Mouse (Mus musculus) kidney, embryonic 16.5 days (tissue): ENCODE measurements around the gene Adcy5. TPM values are rescaled to one million over a fixed set of nuclear protein-coding genes. Genes with fewer than 3 reads are reported as not detected.

Experiments
- ATAC-seq: fragments of 200-750 bp; cut with Nextera tagmentation; 2 replicates; pipeline ENCODE4 v1.8.0; 2017; ENCODE audit warnings: moderate TSS enrichment; ENCODE audit not compliant: low FRiP score, low TSS enrichment
- H3K27ac ChIP-seq: fragments of 300-500 bp; sonication (generic); 2 replicates; pipeline ENCODE4 v1.5.1; 2014; ENCODE audit warnings: low read length
- H3K27me3 ChIP-seq: fragments of 300-500 bp; sonication (generic); 2 replicates; pipeline ENCODE4 v1.6.1; 2014; ENCODE audit warnings: low read length, control low read depth, mixed read lengths; ENCODE audit not compliant: insufficient read depth
- H3K36me3 ChIP-seq: fragments of 300-500 bp; sonication (generic); 2 replicates; pipeline ENCODE4 v1.6.1; 2014; ENCODE audit warnings: low read length, control low read depth, mixed read lengths; ENCODE audit not compliant: insufficient read depth
- H3K4me1 ChIP-seq: fragments of 300-500 bp; sonication (generic); 2 replicates; pipeline ENCODE4 v1.6.1; 2014; ENCODE audit warnings: low read length, control low read depth, mixed read lengths; ENCODE audit not compliant: insufficient read depth
- H3K4me2 ChIP-seq: fragments of 300-500 bp; sonication (generic); replicated peaks from 2 replicates; pipeline ENCODE4 v1.6.1; 2014; ENCODE audit warnings: low read depth, low read length
- H3K4me3 ChIP-seq: fragments of 300-500 bp; sonication (generic); 2 replicates; pipeline ENCODE4 v1.5.1; 2014; ENCODE audit warnings: mild to moderate bottlenecking, low read length
- H3K9ac ChIP-seq: fragments of 300-500 bp; sonication (generic); replicated peaks from 2 replicates; pipeline ENCODE4 v1.6.1; 2014; ENCODE audit warnings: low read length
- H3K9me3 ChIP-seq: fragments of 300-500 bp; sonication (generic); 2 replicates; pipeline ENCODE4 v1.6.1; 2016; ENCODE audit warnings: low read length, control low read depth
- WGBS: fragments of 180-500 bp; shearing (Covaris S2); extraction: QIAGEN DNeasy Blood & Tissue Kit; methylation state at CpG from one replicate; pipeline ENCODE4 v1.1.7; 2014; 5-methylcytosine and 5-hydroxymethylcytosine counted together
- polyA plus RNA-seq: library from polyadenylated mRNA; unstranded; fragments of >200 nt; fragmentation: Nextera tagmentation; extraction: Ambion mirVana; gene quantifications from 2 replicates; pipeline ENCODE4 v1.2.1, GENCODE M21; 2015

The Adcy5 gene
- polyA plus RNA-seq, 1 experiment from 2014 or later, result 0.80 TPM

GRCm38 (mm10) chr16:35172195-35172594 lies 17.5 kb downstream of the Adcy5 start:
- H3K9ac ChIP-seq, result no peak overlapping the region
- 0 out of 2 replicates have a peak, but pooled peaks cover 5% of the 10 kb centered on the region for H3K4me1 ChIP-seq
- H3K4me2 ChIP-seq, result no peak overlapping the region
- no peak overlapping the region for H3K27ac ChIP-seq
- no peaks in the 10 kb centered on the region for H3K27me3 ChIP-seq
- ATAC-seq, result no peak
- no peaks in the 10 kb centered on the region for H3K36me3 ChIP-seq
- no peak overlapping the region for H3K4me3 ChIP-seq
- 90% methylated on average over 5 of the region's 5 CpGs for WGBS
- H3K9me3 ChIP-seq, result no peaks in the 10 kb centered on the region

- H3K9ac ChIP-seq, result no peak overlapping the region
- H3K36me3 ChIP-seq, result no peaks in the 10 kb centered on the region
- peaks cover 13% of the 10 kb centered on the region; the same call in 1 of the 2 replicates for H3K4me1 ChIP-seq
- no peak for ATAC-seq
- H3K9me3 ChIP-seq, result no peaks in the 10 kb centered on the region
- H3K27ac ChIP-seq, result no peak overlapping the region
- WGBS, result 66% methylated on average over 3 of the region's 3 CpGs
- no peaks in the 10 kb centered on the region for H3K27me3 ChIP-seq
- no peak overlapping the region for H3K4me2 ChIP-seq
- H3K4me3 ChIP-seq, result no peak overlapping the region
Observed at GRCm38 (mm10) chr16:35178516-35178915, 23.8 kb downstream of the Adcy5 start.

GRCm38 (mm10) chr16:35179082-35179481 lies 24.4 kb downstream of the Adcy5 start:
- ATAC-seq, result 0 out of 2 replicates have a peak, but pooled peaks have one; percentile 60
- H3K27me3 ChIP-seq, result no peaks in the 10 kb centered on the region
- H3K27ac ChIP-seq, result no peak overlapping the region
- no peak overlapping the region for H3K9ac ChIP-seq
- no peaks in the 10 kb centered on the region for H3K9me3 ChIP-seq
- no peak overlapping the region for H3K4me3 ChIP-seq
- 35% methylated on average over 8 of the region's 8 CpGs for WGBS
- peaks cover 10% of the 10 kb centered on the region; the same call in 1 of the 2 replicates for H3K4me1 ChIP-seq
- no peaks in the 10 kb centered on the region for H3K36me3 ChIP-seq
- no peak overlapping the region for H3K4me2 ChIP-seq

GRCm38 (mm10) chr16:35183161-35183560 lies 28.5 kb downstream of the Adcy5 start:
- WGBS, result 75% methylated on average over 11 of the region's 11 CpGs
- Histone ChIP-seq H3K9me3 (no peaks in the 10 kb centered on the region), H3K27ac (no peak overlapping the region), H3K27me3 (no peaks in the 10 kb centered on the region), H3K4me3 (no peak overlapping the region), H3K4me2 (no peak overlapping the region), H3K4me1 (peaks cover 8% of the 10 kb centered on the region; the same call in 1 of the 2 replicates), H3K36me3 (no peaks in the 10 kb centered on the region), H3K9ac (no peak overlapping the region)
- no peak for ATAC-seq

- no peaks in the 10 kb centered on the region for H3K27me3 ChIP-seq
- H3K4me3 ChIP-seq, result no peak overlapping the region
- WGBS, result 84% methylated on average over 4 of the region's 4 CpGs
- H3K9ac ChIP-seq, result no peak overlapping the region
- no peaks in the 10 kb centered on the region for H3K36me3 ChIP-seq
- no peak overlapping the region for H3K4me2 ChIP-seq
- no peak for ATAC-seq
- peaks cover 4% of the 10 kb centered on the region for H3K4me1 ChIP-seq
- H3K9me3 ChIP-seq, result no peaks in the 10 kb centered on the region
- H3K27ac ChIP-seq, result no peak overlapping the region
Observed at GRCm38 (mm10) chr16:35188111-35188510, 33.4 kb downstream of the Adcy5 start.

GRCm38 (mm10) chr16:35189420-35190141 lies 34.9 kb downstream of the Adcy5 start:
- Histone ChIP-seq H3K4me1 (peaks cover 13% of the 10 kb centered on the region), H3K27me3 (no peaks in the 10 kb centered on the region), H3K9me3 (no peaks in the 10 kb centered on the region), H3K27ac (no peak overlapping the region), H3K9ac (no peak overlapping the region), H3K36me3 (no peaks in the 10 kb centered on the region), H3K4me2 (no peak overlapping the region), H3K4me3 (no peak overlapping the region)
- ATAC-seq, result no peak
- 71% methylated on average over 11 of the region's 11 CpGs for WGBS

- Histone ChIP-seq H3K4me1 (peaks cover 13% of the 10 kb centered on the region), H3K27ac (no peak overlapping the region), H3K27me3 (no peaks in the 10 kb centered on the region), H3K36me3 (no peaks in the 10 kb centered on the region), H3K4me2 (no peak overlapping the region), H3K4me3 (no peak overlapping the region), H3K9me3 (no peaks in the 10 kb centered on the region), H3K9ac (no peak overlapping the region)
- ATAC-seq, result no peak
- WGBS, result 61% methylated on average over 7 of the region's 7 CpGs
Observed at GRCm38 (mm10) chr16:35190777-35191176, 36.1 kb downstream of the Adcy5 start.

- no peak overlapping the region for H3K27ac ChIP-seq
- H3K4me2 ChIP-seq, result no peak overlapping the region
- WGBS, result 65% methylated on average over 7 of the region's 7 CpGs
- peaks cover 13% of the 10 kb centered on the region for H3K4me1 ChIP-seq
- no peaks in the 10 kb centered on the region for H3K9me3 ChIP-seq
- H3K27me3 ChIP-seq, result no peaks in the 10 kb centered on the region
- ATAC-seq, result no peak
- H3K9ac ChIP-seq, result no peak overlapping the region
- H3K4me3 ChIP-seq, result no peak overlapping the region
- no peaks in the 10 kb centered on the region for H3K36me3 ChIP-seq
Observed at GRCm38 (mm10) chr16:35191271-35191670, 36.6 kb downstream of the Adcy5 start.

- Histone ChIP-seq H3K9me3 (no peaks in the 10 kb centered on the region), H3K4me1 (peaks cover 13% of the 10 kb centered on the region), H3K4me2 (no peak overlapping the region), H3K9ac (no peak overlapping the region), H3K27ac (no peak overlapping the region), H3K27me3 (no peaks in the 10 kb centered on the region), H3K36me3 (no peaks in the 10 kb centered on the region), H3K4me3 (no peak overlapping the region)
- ATAC-seq, result no peak
- WGBS, result 91% methylated on average over 4 of the region's 4 CpGs
Observed at GRCm38 (mm10) chr16:35192471-35192870, 37.8 kb downstream of the Adcy5 start.

GRCm38 (mm10) chr16:35193357-35193756 lies 38.7 kb downstream of the Adcy5 start:
- Histone ChIP-seq H3K36me3 (no peaks in the 10 kb centered on the region), H3K4me2 (no peak overlapping the region), H3K9ac (no peak overlapping the region), H3K4me1 (peaks cover 13% of the 10 kb centered on the region), H3K27me3 (no peaks in the 10 kb centered on the region), H3K9me3 (no peaks in the 10 kb centered on the region), H3K4me3 (no peak overlapping the region), H3K27ac (peak overlapping the region; percentile 25; the same call in 1 of the 2 replicates)
- 42% methylated on average over 3 of the region's 3 CpGs for WGBS
- peak; percentile 52 for ATAC-seq
